Mouse (Mus musculus): ENCODE data around the gene F2rl1.

- TF ChIP-seq POLR2A (IDR thresholded peaks at IDR 0.05; ENCODE audit: control insufficient read depth in 1 of 2, insufficient read depth in 1 of 2, low read depth in 1 of 2, low read length in 2 of 2, poor library complexity in 1 of 2) = no peak
- TF ChIP-seq EP300 (IDR thresholded peaks at IDR 0.05; ENCODE audit: low read depth in 1 of 2, low read length in 2 of 2) = no peak
- no peak for TF ChIP-seq GATA1 (IDR thresholded peaks at IDR 0.05; ENCODE audit: low read depth, low read length)
- TF ChIP-seq E2F4 (IDR thresholded peaks at IDR 0.05; ENCODE audit: borderline replicate concordance, low read depth, low read length) = no peak
- no peak for TF ChIP-seq CTCF (IDR thresholded peaks at IDR 0.05 in 2 of 3, conservative IDR thresholded peaks at IDR 0.05 in 1 of 3; ENCODE audit: control insufficient read depth in 1 of 3, insufficient read depth in 1 of 3, low read depth in 2 of 3, low read length in 3 of 3, poor library complexity in 1 of 3, severe bottlenecking in 1 of 3)
- no peak for TF ChIP-seq JUND (IDR thresholded peaks at IDR 0.05; ENCODE audit: low read depth, low read length)
- no peak for TF ChIP-seq MAFK (IDR thresholded peaks at IDR 0.05; ENCODE audit: borderline replicate concordance, low read depth, low read length)
- no peak for TF ChIP-seq HCFC1 (IDR thresholded peaks at IDR 0.05; ENCODE audit: low read depth, low read length)
- no peak for TF ChIP-seq ZNF384 (IDR thresholded peaks at IDR 0.05; ENCODE audit: low read depth, low read length)
- TF ChIP-seq SIN3A (IDR thresholded peaks at IDR 0.05; ENCODE audit: low read length) = no peak
Observed at GRCm38 (mm10) chr13:95536117-95536493, 11.1 kb upstream of the F2rl1 start.

Data from MEL (cell line).